Mouse (Mus musculus) neural tube, embryonic 11.5 days (tissue): ENCODE measurements around the gene Ccl2. TPM values are rescaled to one million over a fixed set of nuclear protein-coding genes. Genes with fewer than 3 reads are reported as not detected.

ENCODE experiments used
- ATAC-seq: fragments of 200-750 bp; cut with Nextera tagmentation; 2 replicates; pipeline ENCODE4 v1.8.0; 2017; ENCODE audit warnings: moderate number of reproducible peaks, mild to moderate bottlenecking, moderate TSS enrichment, moderate library complexity; ENCODE audit not compliant: insufficient read depth, low FRiP score, low TSS enrichment
- DNase-seq: peaks from one replicate; pipeline ENCODE4 v3.0.0-alpha.2; 2015; ENCODE audit warnings: low spot score
- H3K27ac ChIP-seq: fragments of 300-500 bp; sonication (generic); 2 replicates; pipeline ENCODE4 v1.5.1; 2014; ENCODE audit warnings: low read depth, mild to moderate bottlenecking, low read length
- H3K27me3 ChIP-seq: fragments of 300-500 bp; sonication (generic); 2 replicates; pipeline ENCODE4 v1.6.1; 2014; ENCODE audit warnings: mild to moderate bottlenecking, low read length, mixed read lengths; ENCODE audit not compliant: control insufficient read depth, insufficient read depth
- H3K36me3 ChIP-seq: fragments of 300-500 bp; sonication (generic); 2 replicates; pipeline ENCODE4 v1.6.1; 2014; ENCODE audit warnings: mild to moderate bottlenecking, low read length, moderate library complexity, mixed read lengths; ENCODE audit not compliant: control insufficient read depth, insufficient read depth
- H3K4me1 ChIP-seq: fragments of 300-500 bp; sonication (generic); 2 replicates; pipeline ENCODE4 v1.6.1; 2014; ENCODE audit warnings: low read length, mixed read lengths; ENCODE audit not compliant: control insufficient read depth, insufficient read depth
- H3K4me2 ChIP-seq: fragments of 300-500 bp; sonication (generic); 2 replicates; pipeline ENCODE4 v1.6.1; 2014; ENCODE audit warnings: low read depth, mild to moderate bottlenecking, moderate library complexity
- H3K4me3 ChIP-seq: fragments of 300-500 bp; sonication (generic); 2 replicates; pipeline ENCODE4 v1.5.1; 2014; ENCODE audit warnings: low read depth, low read length
- H3K9ac ChIP-seq: fragments of 300-500 bp; sonication (generic); 2 replicates; pipeline ENCODE4 v1.6.1; 2014; ENCODE audit warnings: mild to moderate bottlenecking, low read length
- H3K9me3 ChIP-seq: fragments of 300-500 bp; sonication (generic); 2 replicates; pipeline ENCODE4 v1.6.1; 2016; ENCODE audit warnings: low read length; ENCODE audit not compliant: control insufficient read depth
- WGBS: fragments of 180-500 bp; shearing (Covaris S2); extraction: QIAGEN DNeasy Blood & Tissue Kit; methylation state at CpG from one replicate; pipeline ENCODE4 v1.1.7; 2014; 5-methylcytosine and 5-hydroxymethylcytosine counted together
- polyA plus RNA-seq: library from polyadenylated mRNA; unstranded; fragments of >200 nt; fragmentation: Nextera tagmentation; extraction: Ambion mirVana; gene quantifications from 2 replicates; pipeline ENCODE4 v1.2.1, GENCODE M21; 2014

The Ccl2 gene
- polyA plus RNA-seq, 1 experiment from 2014 or later = 2.1 TPM

DNA sequence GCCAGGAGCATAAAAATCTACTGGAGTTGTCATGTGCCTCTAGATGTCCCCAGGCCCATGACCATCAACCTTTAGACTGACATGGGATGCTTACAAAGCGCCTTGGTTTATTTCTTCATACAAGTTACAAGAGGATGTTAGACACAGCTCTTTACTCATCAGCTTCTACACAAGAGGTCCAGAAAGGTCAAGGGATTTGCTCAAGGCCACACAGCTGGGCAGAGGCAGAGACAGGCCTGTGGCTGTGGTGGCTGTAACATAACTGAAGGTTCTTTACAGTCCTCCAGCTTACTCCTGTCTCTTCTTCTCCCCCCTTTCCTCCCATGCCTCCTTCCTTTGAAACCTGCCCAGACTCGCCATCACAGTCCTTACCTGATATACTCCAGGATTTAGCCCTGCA is 5.2 kb upstream of the Ccl2 start:
- Histone ChIP-seq H3K27me3 (no peaks in the 10 kb centered on the region), H3K4me3 (no peak overlapping the region), H3K4me1 (no peaks in the 10 kb centered on the region), H3K36me3 (no peaks in the 10 kb centered on the region), H3K9ac (no peak overlapping the region), H3K9me3 (no peaks in the 10 kb centered on the region), H3K4me2 (no peak overlapping the region), H3K27ac (no peak overlapping the region)
- ATAC-seq (no peak), DNase-seq (no peak)
- WGBS = 82% methylated on average over 2 of the region's 2 CpGs

DNA sequence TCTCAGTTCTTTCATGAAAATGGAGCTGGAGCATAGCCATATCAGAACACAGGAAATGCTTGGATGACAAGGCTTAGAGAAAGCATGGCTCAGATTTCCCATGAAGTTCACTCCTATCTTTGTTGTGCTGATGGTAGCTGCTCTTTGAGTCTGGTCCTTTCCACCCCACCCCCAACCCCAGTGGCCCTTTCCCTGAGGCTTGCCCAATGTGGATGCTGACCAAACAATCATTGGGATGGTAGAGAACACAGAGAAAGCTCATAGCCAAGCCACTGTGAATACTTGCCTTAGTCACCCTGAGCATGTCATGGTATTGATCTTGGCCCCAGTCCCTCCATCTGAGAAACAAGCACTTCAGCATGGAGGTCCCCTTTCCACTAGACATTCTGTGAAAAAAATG is 3.2 kb upstream of the Ccl2 start:
- ATAC-seq (no peak), DNase-seq (no peak)
- H3K4me1 ChIP-seq = no peaks in the 10 kb centered on the region
- no peaks in the 10 kb centered on the region for H3K9me3 ChIP-seq
- H3K9ac ChIP-seq = no peak overlapping the region
- H3K4me3 ChIP-seq = no peak overlapping the region
- no peak overlapping the region for H3K27ac ChIP-seq
- no peak overlapping the region for H3K4me2 ChIP-seq
- H3K36me3 ChIP-seq = no peaks in the 10 kb centered on the region
- no peaks in the 10 kb centered on the region for H3K27me3 ChIP-seq

DNA sequence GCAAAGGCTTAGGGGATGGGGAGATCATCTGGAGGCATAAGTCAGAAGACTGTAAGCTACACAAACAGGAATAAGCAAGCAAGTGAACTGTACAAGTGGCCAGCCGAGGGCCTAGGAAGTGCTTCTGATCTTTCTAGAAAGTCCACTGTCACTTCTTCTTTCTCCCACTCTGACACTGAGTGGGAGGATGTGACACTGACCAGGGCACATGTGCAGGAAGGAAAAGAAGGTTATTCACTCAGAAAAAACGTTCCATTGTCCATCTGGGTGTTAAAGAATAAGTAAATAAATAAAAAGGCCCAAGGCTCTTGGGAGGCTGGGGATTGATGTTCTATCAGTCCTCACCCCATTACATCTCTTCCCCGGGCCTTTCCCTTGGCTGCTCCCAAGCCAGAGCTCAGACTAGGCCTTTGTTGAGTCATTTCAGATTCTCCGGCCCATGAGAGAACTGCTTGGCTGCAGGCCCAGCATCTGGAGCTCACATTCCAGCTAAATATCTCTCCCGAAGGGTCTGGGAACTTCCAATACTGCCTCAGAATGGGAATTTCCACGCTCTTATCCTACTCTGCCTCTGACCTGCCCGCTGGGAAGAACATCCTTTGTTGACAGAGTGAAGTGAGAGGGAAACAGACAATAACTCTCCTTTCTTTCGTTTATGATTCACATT is 2.6 kb upstream of the Ccl2 start:
- no peaks in the 10 kb centered on the region for H3K4me1 ChIP-seq
- H3K36me3 ChIP-seq = no peaks in the 10 kb centered on the region
- H3K9me3 ChIP-seq = no peaks in the 10 kb centered on the region
- no peak overlapping the region for H3K4me3 ChIP-seq
- no peak overlapping the region for H3K4me2 ChIP-seq
- DNase-seq (peak; percentile 38), ATAC-seq (no peak)
- 43% methylated on average over 8 of the region's 8 CpGs for WGBS
- H3K27ac ChIP-seq = no peak overlapping the region
- no peak overlapping the region for H3K9ac ChIP-seq
- no peaks in the 10 kb centered on the region for H3K27me3 ChIP-seq

DNA sequence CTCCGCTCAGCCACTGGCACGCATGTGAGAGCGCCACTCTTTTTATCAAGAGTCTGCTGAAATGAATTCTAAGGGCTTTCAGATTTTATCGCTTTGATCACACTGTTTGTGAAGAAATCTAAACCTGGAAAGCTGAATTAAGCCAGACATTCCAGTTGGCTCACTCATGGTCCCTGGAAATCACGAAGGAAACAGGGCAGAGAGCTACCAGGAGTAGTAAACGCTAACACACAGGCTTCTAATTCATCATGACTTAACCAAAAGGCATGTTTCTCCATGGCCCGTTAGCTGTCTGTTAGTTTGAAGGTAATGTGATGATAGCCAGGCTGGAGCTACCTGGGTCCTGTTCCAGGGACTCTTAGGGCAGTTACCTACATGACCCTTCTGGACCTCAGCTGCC is 925 bp upstream of the Ccl2 start:
- no peak overlapping the region for H3K4me3 ChIP-seq
- DNase-seq (no peak), ATAC-seq (no peak)
- WGBS = 91% methylated on average over 7 of the region's 7 CpGs
- H3K27me3 ChIP-seq = no peaks in the 10 kb centered on the region
- H3K27ac ChIP-seq = no peak overlapping the region
- no peak overlapping the region for H3K9ac ChIP-seq
- H3K4me1 ChIP-seq = no peaks in the 10 kb centered on the region
- no peaks in the 10 kb centered on the region for H3K9me3 ChIP-seq
- H3K4me2 ChIP-seq = no peak overlapping the region
- no peaks in the 10 kb centered on the region for H3K36me3 ChIP-seq

DNA sequence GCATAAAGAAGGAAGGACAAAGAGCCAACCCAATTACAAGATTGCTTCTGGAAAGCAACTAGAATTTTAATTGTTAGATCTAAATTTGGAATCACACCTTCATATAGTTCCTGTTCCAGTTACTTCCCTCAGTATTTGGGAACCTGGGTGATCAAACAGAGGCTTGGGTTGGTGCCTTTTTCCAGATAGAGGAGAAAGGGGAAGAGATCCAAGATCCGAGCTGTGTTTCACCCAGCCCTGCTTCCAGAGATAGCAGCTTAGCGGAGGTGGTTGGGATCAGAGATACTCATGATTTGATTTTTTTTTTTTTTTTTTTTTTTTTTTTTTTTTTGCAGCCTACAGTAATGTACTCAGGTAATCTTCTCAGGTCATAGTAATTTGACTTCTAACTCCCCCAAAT is 486 bp downstream of the Ccl2 start:
- WGBS = 85% methylated on average over 2 of the region's 2 CpGs
- Histone ChIP-seq H3K4me2 (no peak overlapping the region), H3K9ac (no peak overlapping the region), H3K27ac (no peak overlapping the region), H3K36me3 (no peaks in the 10 kb centered on the region), H3K4me3 (no peak overlapping the region), H3K4me1 (no peaks in the 10 kb centered on the region), H3K9me3 (no peaks in the 10 kb centered on the region), H3K27me3 (no peaks in the 10 kb centered on the region)
- ATAC-seq (no peak), DNase-seq (no peak)

DNA sequence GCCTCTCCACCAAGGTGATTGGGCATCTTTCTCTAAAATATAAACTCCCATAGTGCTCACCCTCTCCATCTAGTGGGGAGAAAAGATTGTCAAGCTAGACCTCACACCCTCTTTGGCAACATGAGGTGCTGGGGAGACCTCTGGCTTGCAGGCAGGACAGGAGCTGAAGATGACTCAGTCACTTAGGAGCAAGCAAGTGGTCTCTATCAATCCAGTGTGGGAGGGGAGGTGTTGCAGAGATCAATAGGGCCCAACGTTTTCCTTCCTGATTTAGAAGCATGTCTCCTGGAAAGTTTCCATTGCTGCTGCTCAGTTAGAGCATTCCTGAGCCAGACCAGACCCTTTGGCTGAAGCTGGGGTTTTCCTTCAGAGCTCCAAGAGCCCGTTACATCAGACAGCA is 3.2 kb downstream of the Ccl2 start, which contains the start of gene Gm17268:
Gm17268 (minus strand) TSS at position 28 of the 400 bp plus-strand sequence.
- H3K4me1 ChIP-seq = no peaks in the 10 kb centered on the region
- no peak within 1 kb of the TSS for H3K4me3 ChIP-seq
- no peaks in the 10 kb centered on the region for H3K27me3 ChIP-seq
- 40% methylated on average over 2 of the region's 2 CpGs for WGBS
- H3K9me3 ChIP-seq = no peaks in the 10 kb centered on the region
- no peak within 1 kb of the TSS for H3K9ac ChIP-seq
- H3K27ac ChIP-seq = no peak within 1 kb of the TSS
- H3K4me2 ChIP-seq = no peak within 1 kb of the TSS
- DNase-seq (no peak), ATAC-seq (no peak)
- no peaks in the 10 kb centered on the region for H3K36me3 ChIP-seq

DNA sequence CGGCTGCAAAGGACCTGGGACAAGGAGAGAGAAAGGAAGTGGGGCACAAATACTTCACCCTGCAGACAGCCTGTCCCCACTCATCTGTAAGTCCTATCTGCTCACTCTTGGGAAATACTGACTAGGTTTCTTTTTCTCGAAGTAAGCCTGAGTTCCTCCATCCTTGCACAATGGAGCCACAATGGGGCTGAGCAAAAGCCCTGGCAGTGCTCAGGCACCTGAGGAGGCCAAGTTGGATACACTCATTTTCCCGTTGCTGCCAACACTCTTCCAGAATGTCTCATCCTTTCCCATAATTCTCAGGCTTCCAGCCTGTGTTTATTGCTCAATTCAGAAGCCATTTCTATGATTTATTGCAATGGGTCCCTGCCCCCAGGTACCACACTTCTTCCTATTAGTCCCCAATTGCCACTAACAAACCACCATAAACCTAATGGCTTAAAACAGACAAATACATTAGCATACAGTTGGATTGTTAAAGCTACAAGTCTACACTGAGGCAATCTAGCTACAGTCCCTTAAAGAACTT is 3.8 kb downstream of the Ccl2 start:
- no peak for DNase-seq
- Histone ChIP-seq H3K4me2 (no peak overlapping the region), H3K27me3 (no peaks in the 10 kb centered on the region), H3K9me3 (no peaks in the 10 kb centered on the region), H3K27ac (no peak overlapping the region), H3K4me3 (no peak overlapping the region), H3K9ac (no peak overlapping the region), H3K4me1 (no peaks in the 10 kb centered on the region), H3K36me3 (no peaks in the 10 kb centered on the region)
- ATAC-seq = no peak
- 61% methylated on average over 3 of the region's 3 CpGs for WGBS

DNA sequence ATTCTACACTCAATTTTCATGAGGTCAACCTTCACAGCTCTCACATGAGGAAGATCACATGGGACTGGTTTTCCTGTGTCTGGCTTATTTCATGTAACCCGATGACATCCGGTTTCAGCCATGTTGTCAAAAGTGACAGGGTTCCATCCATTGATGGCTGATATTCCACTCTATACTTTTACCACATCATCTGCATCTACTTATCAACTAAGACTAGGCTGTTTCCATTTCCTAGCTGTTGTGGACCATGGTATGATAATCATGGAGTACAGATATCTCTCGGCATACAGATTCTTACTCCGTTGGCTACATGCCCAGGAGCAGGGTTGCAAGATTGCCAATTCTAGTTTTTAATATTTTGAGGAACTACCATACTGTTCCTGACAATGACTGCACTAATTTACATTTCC is 6.3 kb downstream of the Ccl2 start:
- DNase-seq = no peak
- Histone ChIP-seq H3K27ac (no peak overlapping the region), H3K36me3 (no peaks in the 10 kb centered on the region), H3K9ac (no peak overlapping the region), H3K4me2 (no peak overlapping the region), H3K4me1 (no peaks in the 10 kb centered on the region), H3K4me3 (no peak overlapping the region), H3K27me3 (no peaks in the 10 kb centered on the region), H3K9me3 (no peaks in the 10 kb centered on the region)
- WGBS = 96% methylated on average over 4 of the region's 4 CpGs
- ATAC-seq = no peak

DNA sequence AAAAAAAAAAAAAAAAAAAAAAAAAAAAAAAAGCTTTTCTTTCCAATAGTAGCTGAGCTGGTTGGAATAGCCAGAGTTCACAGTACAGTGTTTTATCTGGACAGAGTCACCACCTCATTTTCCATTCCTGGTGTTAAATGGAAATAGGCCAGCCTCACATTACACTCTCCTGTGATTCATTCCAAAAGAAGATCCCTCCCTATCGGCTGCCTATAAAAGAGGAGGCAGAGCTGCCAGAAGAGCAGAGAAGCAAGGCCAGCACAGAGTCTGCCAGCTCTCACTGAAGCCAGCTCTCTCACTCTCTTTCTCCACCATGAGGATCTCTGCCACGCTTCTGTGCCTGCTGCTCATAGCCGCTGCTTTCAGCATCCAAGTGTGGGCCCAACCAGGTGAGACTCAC is 10.1 kb downstream of the Ccl2 start, which contains the start of gene Ccl7:
Ccl7 (plus strand) TSS at position 242 of the 400 bp plus-strand sequence.
- no peak within 1 kb of the TSS for H3K9ac ChIP-seq
- no peak within 1 kb of the TSS for H3K4me2 ChIP-seq
- ATAC-seq = no peak
- H3K4me3 ChIP-seq = no peak within 1 kb of the TSS
- DNase-seq = no peak
- no peaks in the 10 kb centered on the region for H3K36me3 ChIP-seq
- no peaks in the 10 kb centered on the region for H3K27me3 ChIP-seq
- WGBS = 82% methylated on average over 3 of the region's 3 CpGs
- no peaks in the 10 kb centered on the region for H3K4me1 ChIP-seq
- H3K9me3 ChIP-seq = no peaks in the 10 kb centered on the region
- no peak within 1 kb of the TSS for H3K27ac ChIP-seq
